Mouse (Mus musculus): ENCODE measurements around the gene Mras. TPM values are rescaled to one million over a fixed set of nuclear protein-coding genes. Genes with fewer than 3 reads are reported as not detected.

Mras gene
- total and polyA plus RNA-seq, 3 experiments: 0.17 TPM; not detected in 2

DNA sequence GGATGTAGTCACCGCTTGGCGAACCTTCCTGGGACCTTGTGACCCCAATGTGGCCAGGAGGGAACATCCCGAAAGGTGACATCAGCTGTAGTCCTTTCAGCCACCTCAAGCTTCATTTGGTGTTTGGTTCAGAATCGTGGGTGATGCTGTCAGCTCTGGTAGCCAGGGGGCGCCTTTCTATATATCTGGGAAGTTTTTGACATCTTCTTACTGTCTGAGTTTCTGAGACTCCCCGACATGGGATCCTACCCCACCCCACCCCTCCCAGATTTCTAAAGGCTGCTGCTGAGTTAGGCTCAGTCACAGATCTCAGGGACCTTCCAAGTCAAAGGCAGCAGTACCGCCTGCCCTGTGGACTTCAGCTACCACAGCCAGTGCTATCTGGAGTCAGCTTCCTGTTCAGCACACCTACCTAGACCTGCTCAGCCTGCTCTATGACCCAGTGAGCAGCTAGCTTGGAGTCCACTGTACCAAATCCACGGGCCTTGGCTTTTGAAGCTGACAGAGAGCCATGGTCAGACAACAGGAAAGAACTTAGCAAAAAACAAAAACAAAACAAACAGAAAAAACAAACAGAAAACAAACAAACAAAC, 32.6 kb upstream of the Mras start:
- Histone ChIP-seq H3K4me3 (ENCODE audit: control insufficient read depth in 1 of 2, insufficient read depth in 1 of 2, low read depth in 2 of 2, low read length in 2 of 2) (peak overlapping the region; percentile 52 to 53), H3K36me3 (ENCODE audit: control insufficient read depth in 1 of 2, insufficient read depth in 2 of 2, low read length in 2 of 2) (peaks cover 0 to 4% of the 10 kb centered on the region in 2 experiments; a peak in 1 of 4 replicates), H3K4me1 (ENCODE audit: control insufficient read depth in 1 of 2, insufficient read depth in 2 of 2, low read length in 2 of 2) (peaks cover 5 to 13% of the 10 kb centered on the region in 2 experiments; a peak in 3 of 4 replicates), H3K79me2 (ENCODE audit: control insufficient read depth, insufficient read depth, low read length, poor library complexity) (no peaks in the 10 kb centered on the region), H3K9ac (ENCODE audit: control insufficient read depth, low read depth, low read length, poor library complexity, severe bottlenecking) (peak overlapping the region; percentile 42), H3K9me3 (replicated peaks; ENCODE audit: insufficient read depth, low read length) (no peaks in the 10 kb centered on the region), H3K27ac (ENCODE audit: control insufficient read depth, low read depth, low read length) (peak overlapping the region; percentile 67), H3K27me3 (ENCODE audit: control insufficient read depth in 1 of 2, insufficient read depth in 2 of 2, low read length in 2 of 2) (no peaks in the 10 kb centered on the region)
- DNase-seq (ENCODE audit: low read depth, low spot score): peak; percentile 76
- peak; percentile 35 for TF ChIP-seq ZC3H11A (IDR thresholded peaks at IDR 0.05; ENCODE audit: low read depth, low read length)
- TF ChIP-seq HCFC1 (IDR thresholded peaks at IDR 0.05; ENCODE audit: low read depth, low read length): 0 out of 2 replicates have a peak, but pooled peaks have one; percentile 12
- peak; percentile 37 for TF ChIP-seq RAD21 (IDR thresholded peaks at IDR 0.05; ENCODE audit: low read depth, low read length)
- TF ChIP-seq CTCF (IDR thresholded peaks at IDR 0.05 in 2 of 3, conservative IDR thresholded peaks at IDR 0.05 in 1 of 3; ENCODE audit: control insufficient read depth in 1 of 3, insufficient read depth in 1 of 3, low read depth in 2 of 3, low read length in 3 of 3, poor library complexity in 1 of 3, severe bottlenecking in 1 of 3): peak; percentile 59 to 71 (median 67)
- no peak for TF ChIP-seq JUND (IDR thresholded peaks at IDR 0.05; ENCODE audit: low read depth, low read length)
- TF ChIP-seq TAL1 (IDR thresholded peaks at IDR 0.05; ENCODE audit: low read length): no peak
- peak; percentile 66 for TF ChIP-seq SMC3 (IDR thresholded peaks at IDR 0.05; ENCODE audit: low read depth, low read length)
- TF ChIP-seq GATA1 (IDR thresholded peaks at IDR 0.05; ENCODE audit: low read depth, low read length): 0 out of 2 replicates have a peak, but pooled peaks have one; percentile 5
- TF ChIP-seq MXI1 (IDR thresholded peaks at IDR 0.05; ENCODE audit: low read depth, low read length): peak; percentile 49; the same call in 1 of the 2 replicates
- TF ChIP-seq BHLHE40 (IDR thresholded peaks at IDR 0.05; ENCODE audit: borderline replicate concordance, low read depth, low read length): 0 out of 2 replicates have a peak, but pooled peaks have one; percentile 12
- no peak for TF ChIP-seq CHD2 (IDR thresholded peaks at IDR 0.05; ENCODE audit: low read length)

GRCm38 (mm10) chr9:99468572-99468971, 31.4 kb upstream of the Mras start:
- TF ChIP-seq UBTF (IDR thresholded peaks at IDR 0.05; ENCODE audit: borderline replicate concordance, insufficient read depth, low read depth, low read length) (no peak), HCFC1 (IDR thresholded peaks at IDR 0.05; ENCODE audit: low read depth, low read length) (no peak), CTCF (IDR thresholded peaks at IDR 0.05 in 2 of 3, conservative IDR thresholded peaks at IDR 0.05 in 1 of 3; ENCODE audit: control insufficient read depth in 1 of 3, insufficient read depth in 1 of 3, low read depth in 2 of 3, low read length in 3 of 3, poor library complexity in 1 of 3, severe bottlenecking in 1 of 3) (no peak), TAL1 (IDR thresholded peaks at IDR 0.05; ENCODE audit: low read length) (no peak), ZMIZ1 (IDR thresholded peaks at IDR 0.05; ENCODE audit: low read depth, low read length) (no peak), ELF1 (IDR thresholded peaks at IDR 0.05; ENCODE audit: low read depth, low read length) (no peak), MEF2A (IDR thresholded peaks at IDR 0.05; ENCODE audit: extremely low read depth, insufficient replicate concordance, low read depth, low read length, poor library complexity, severe bottlenecking) (no peak), EP300 (IDR thresholded peaks at IDR 0.05; ENCODE audit: low read depth in 1 of 2, low read length in 2 of 2) (no peak), MAFK (IDR thresholded peaks at IDR 0.05; ENCODE audit: borderline replicate concordance, low read depth, low read length) (no peak), CHD2 (IDR thresholded peaks at IDR 0.05; ENCODE audit: low read length) (no peak), TBP (IDR thresholded peaks at IDR 0.05; ENCODE audit: low read depth, low read length) (no peak), NRF1 (IDR thresholded peaks at IDR 0.05; ENCODE audit: insufficient read depth, low read depth, low read length, poor library complexity, severe bottlenecking) (no peak), POLR2AphosphoS5 (IDR thresholded peaks at IDR 0.05; ENCODE audit: borderline replicate concordance, low read depth, low read length) (no peak), MAX (IDR thresholded peaks at IDR 0.05; ENCODE audit: low read length) (no peak), POLR2A (IDR thresholded peaks at IDR 0.05; ENCODE audit: control insufficient read depth in 1 of 2, insufficient read depth in 1 of 2, low read depth in 1 of 2, low read length in 2 of 2, poor library complexity in 1 of 2) (no peak), MXI1 (IDR thresholded peaks at IDR 0.05; ENCODE audit: low read depth, low read length) (no peak), KAT2A (conservative IDR thresholded peaks at IDR 0.05; ENCODE audit: low read depth, low read length) (no peak)
- Histone ChIP-seq H3K27me3 (ENCODE audit: control insufficient read depth in 1 of 2, insufficient read depth in 2 of 2, low read length in 2 of 2) (no peaks in the 10 kb centered on the region), H3K9ac (ENCODE audit: control insufficient read depth, low read depth, low read length, poor library complexity, severe bottlenecking) (no peak overlapping the region)

More at GRCm38 (mm10) chr9:99468572-99468971, 31.4 kb upstream of the Mras start:
- H3K27ac ChIP-seq (ENCODE audit: control insufficient read depth, low read depth, low read length): no peak overlapping the region
- no peak overlapping the region for H3K4me3 ChIP-seq (ENCODE audit: control insufficient read depth in 1 of 2, insufficient read depth in 1 of 2, low read depth in 2 of 2, low read length in 2 of 2)
- H3K79me2 ChIP-seq (ENCODE audit: control insufficient read depth, insufficient read depth, low read length, poor library complexity): no peaks in the 10 kb centered on the region
- DNase-seq (ENCODE audit: low read depth, low spot score): no peak
- H3K36me3 ChIP-seq (ENCODE audit: control insufficient read depth in 1 of 2, insufficient read depth in 2 of 2, low read length in 2 of 2): peaks cover 0 to 4% of the 10 kb centered on the region in 2 experiments; a peak in 1 of 4 replicates
- peaks cover 5 to 13% of the 10 kb centered on the region in 2 experiments; a peak in 3 of 4 replicates for H3K4me1 ChIP-seq (ENCODE audit: control insufficient read depth in 1 of 2, insufficient read depth in 2 of 2, low read length in 2 of 2)
- H3K9me3 ChIP-seq (replicated peaks; ENCODE audit: insufficient read depth, low read length): no peaks in the 10 kb centered on the region
